Comparison of ENCODE assay signal across 9 mouse cellular contexts in the genomic region with DNA sequence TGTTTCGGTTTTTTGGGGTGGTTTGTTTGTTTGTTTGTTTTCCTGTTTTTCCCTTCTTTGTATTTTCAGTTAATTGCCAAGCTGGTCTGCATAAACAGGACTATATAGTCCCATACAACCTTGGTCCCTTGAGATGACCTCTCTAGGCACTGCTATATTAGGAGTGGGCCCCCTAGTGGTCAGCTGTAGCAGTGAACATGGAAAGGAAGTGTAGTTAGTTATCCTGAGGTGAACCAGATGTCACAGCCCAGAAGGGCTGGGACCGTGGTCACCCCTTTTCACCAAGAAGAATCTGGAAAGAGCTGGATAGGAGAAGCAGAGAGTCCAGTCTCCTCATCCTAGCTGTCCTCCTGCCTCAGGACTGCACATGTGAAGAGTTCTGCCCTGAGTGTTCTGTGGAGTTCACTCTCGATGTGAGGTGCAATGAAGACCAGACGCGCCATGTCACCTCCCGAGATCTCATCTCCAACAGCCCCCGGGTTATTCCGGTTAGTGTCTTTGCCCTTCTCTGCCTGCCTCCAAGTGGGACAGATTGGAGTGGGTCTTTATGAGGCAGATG. TPM values are rescaled to one million over a fixed set of nuclear protein-coding genes. Genes with fewer than 3 reads are reported as not detected.
DNase-seq lines count a peak whose midpoint lies in the region; ATAC-seq and TF ChIP-seq lines count a peak whose summit lies in the region.
"Had no signal": no experiment of that assay in that cellular context is flagged by ENCODE, and none has a peak within 500 bp of the region (broad histone marks: within the 10 kb centered on the region; RNA-seq: fewer than 3 reads in every experiment).

No protein-coding gene starts in this region.

- H3K27ac ChIP-seq in hindbrain, embryonic 14.5 days: no peak overlapping the region
- H3K27ac ChIP-seq in hindbrain, embryonic 13.5 days: no peak overlapping the region
- no peak overlapping the region for H3K27ac ChIP-seq in CH12.LX (ENCODE audit: insufficient read depth, low read depth)
- no peak overlapping the region for H3K27ac ChIP-seq in bone marrow, adult 2 months (ENCODE audit: control insufficient read depth, insufficient read depth, low read depth, low read length, poor library complexity)
- H3K27ac ChIP-seq: embryonic facial prominence, embryonic 15.5 days had no signal

- peak; percentile 84 to 89 for TF ChIP-seq CTCF in CH12.LX (conservative IDR thresholded peaks at IDR 0.05 in 1 of 2, IDR thresholded peaks at IDR 0.05 in 1 of 2; ENCODE audit: low read depth in 2 of 2, low read length in 2 of 2)
- TF ChIP-seq CTCF in bone marrow, adult 2 months (IDR thresholded peaks at IDR 0.05; ENCODE audit: control insufficient read depth, insufficient read depth, low read length): peak; percentile 43; the same call in 1 of the 2 replicates

- no peaks in the 10 kb centered on the region for H3K9me3 ChIP-seq in hindbrain, embryonic 14.5 days (ENCODE audit: control insufficient read depth, low read length)
- H3K9me3 ChIP-seq in hindbrain, embryonic 13.5 days: no peaks in the 10 kb centered on the region
- no peaks in the 10 kb centered on the region for H3K9me3 ChIP-seq in CH12.LX (replicated peaks; ENCODE audit: low read length)
- H3K9me3 ChIP-seq: embryonic facial prominence, embryonic 15.5 days had no signal

- no peak overlapping the region for H3K4me3 ChIP-seq in hindbrain, embryonic 14.5 days (replicated peaks; ENCODE audit: low read length)
- no peak overlapping the region for H3K4me3 ChIP-seq in hindbrain, embryonic 13.5 days
- H3K4me3 ChIP-seq in CH12.LX (replicated peaks in 1 of 3; ENCODE audit: low read depth in 2 of 3, low read length in 2 of 3, poor library complexity in 1 of 3): no peak overlapping the region
- H3K4me3 ChIP-seq in bone marrow, adult 2 months (replicated peaks; ENCODE audit: control insufficient read depth, low read depth, low read length): no peak overlapping the region
- H3K4me3 ChIP-seq: embryonic facial prominence, embryonic 15.5 days had no signal

- dilution Hi-C loops in CH12.LX (cut with MboI; ENCODE audit: extremely low pct_ligation_motif_present, extremely low pct_unique_long_range_greater_than_20kb, low sequenced_read_pairs): no loop called here

- peaks cover 28% of the 10 kb centered on the region for H3K79me2 ChIP-seq in CH12.LX (replicated peaks; ENCODE audit: control insufficient read depth, extremely low read depth, insufficient read depth, poor library complexity, severe bottlenecking)

- TF ChIP-seq EP300 in CH12.LX (IDR thresholded peaks at IDR 0.05; ENCODE audit: low read length): no peak

- no peak for TF ChIP-seq POLR2A in CH12.LX (IDR thresholded peaks at IDR 0.05; ENCODE audit: low read depth, low read length)
- TF ChIP-seq POLR2A in bone marrow, adult 2 months (IDR thresholded peaks at IDR 0.05; ENCODE audit: borderline replicate concordance, control insufficient read depth, low read depth, low read length): no peak

- H3K27me3 ChIP-seq in hindbrain, embryonic 14.5 days (ENCODE audit: control insufficient read depth, insufficient read depth, low read length): no peaks in the 10 kb centered on the region
- no peaks in the 10 kb centered on the region for H3K27me3 ChIP-seq in hindbrain, embryonic 13.5 days
- no peaks in the 10 kb centered on the region for H3K27me3 ChIP-seq in CH12.LX (replicated peaks)
- H3K27me3 ChIP-seq: embryonic facial prominence, embryonic 15.5 days had no signal

- peak; percentile 61 for DNase-seq in hindbrain, embryonic 14.5 days (ENCODE audit: low spot score)
- DNase-seq in CH12.LX (ENCODE audit: extremely low read depth) (peak; percentile 67), liver (peak; percentile 82)
- peak; percentile 86 for DNase-seq in retina, embryonic 14.5 days (ENCODE audit: low spot score)

- 78% methylated on average over 8 of the region's 8 CpGs for WGBS in hindbrain, embryonic 14.5 days
- 82% methylated on average over 8 of the region's 8 CpGs for WGBS in hindbrain, embryonic 13.5 days
- 69% methylated on average over 8 of the region's 8 CpGs for WGBS in bone marrow, adult 2 months

- in situ Hi-C loops in CH12.LX (cut with MboI; ENCODE audit: low pct_ligation_motif_present, low pct_unique_long_range_greater_than_20kb, low sequenced_read_pairs): no loop called here

- peaks cover 64% of the 10 kb centered on the region for H3K36me3 ChIP-seq in hindbrain, embryonic 14.5 days (replicated peaks; ENCODE audit: control insufficient read depth, insufficient read depth)
- H3K36me3 ChIP-seq in hindbrain, embryonic 13.5 days: peaks cover 58% of the 10 kb centered on the region
- H3K36me3 ChIP-seq in CH12.LX (replicated peaks in 1 of 2; ENCODE audit: control insufficient read depth in 1 of 2, insufficient read depth in 1 of 2, low read length in 1 of 2): peaks cover 54 to 72% of the 10 kb centered on the region in 2 experiments

- H3K9ac ChIP-seq in hindbrain, embryonic 14.5 days: no peak overlapping the region
- no peak overlapping the region for H3K9ac ChIP-seq in hindbrain, embryonic 13.5 days
- H3K9ac ChIP-seq in CH12.LX (ENCODE audit: insufficient read depth, low read depth): no peak overlapping the region
- H3K9ac ChIP-seq: embryonic facial prominence, embryonic 15.5 days had no signal

- peaks cover 14% of the 10 kb centered on the region for H3K4me1 ChIP-seq in hindbrain, embryonic 14.5 days (replicated peaks; ENCODE audit: control insufficient read depth, insufficient read depth, low read length)
- H3K4me1 ChIP-seq in hindbrain, embryonic 13.5 days (replicated peaks): peaks cover 22% of the 10 kb centered on the region
- peaks cover 6 to 25% of the 10 kb centered on the region in 2 experiments for H3K4me1 ChIP-seq in CH12.LX (ENCODE audit: control insufficient read depth in 1 of 2, insufficient read depth in 2 of 2)
- H3K4me1 ChIP-seq in bone marrow, adult 2 months (ENCODE audit: control insufficient read depth, insufficient read depth, low read length): no peaks in the 10 kb centered on the region

- no peak overlapping the region for H3K4me2 ChIP-seq in hindbrain, embryonic 14.5 days (replicated peaks)
- no peak overlapping the region for H3K4me2 ChIP-seq in hindbrain, embryonic 13.5 days
- H3K4me2 ChIP-seq in CH12.LX (ENCODE audit: insufficient read depth, low read depth, poor library complexity, severe bottlenecking): no peak overlapping the region
- H3K4me2 ChIP-seq: embryonic facial prominence, embryonic 15.5 days had no signal

- ATAC-seq in hindbrain, embryonic 14.5 days (ENCODE audit: low FRiP score): no peak
- ATAC-seq in hindbrain, embryonic 13.5 days (ENCODE audit: low FRiP score): no peak
- ATAC-seq in granulocyte monocyte progenitor cell, adult 5-6 weeks (replicated peaks; ENCODE audit: poor library complexity, severe bottlenecking): peak; percentile 55
- no peak for ATAC-seq in frontal cortex, adult (ENCODE audit: low TSS enrichment)

- TF ChIP-seq RAD21 in CH12.LX (IDR thresholded peaks at IDR 0.05; ENCODE audit: low read depth, low read length): peak; percentile 7

RNA-seq across cellular contexts. Expression of a gene that starts 4.2 kb away (rescaled TPM):
- 111 TPM in 2 replicates for polyA plus RNA-seq in hindbrain, embryonic 14.5 days (2014; fragmentation: Nextera tagmentation; extraction: Ambion mirVana)
- 119 and 136 TPM in 2 replicates for polyA plus RNA-seq in hindbrain, embryonic 13.5 days (2015; fragmentation: Nextera tagmentation; extraction: Ambion mirVana)
- total RNA-seq in CH12.LX (2012; rRNA removed): 93.2 and 102 TPM in 2 replicates
- total RNA-seq in CH12.LX (2014; rRNA removed): 120 and 130 TPM in 2 replicates
- polyA plus RNA-seq in CH12.LX (2012; ENCODE audit: insufficient read length, low read depth): 134 and 141 TPM in 2 replicates
- 33.6 and 37.9 TPM in 2 replicates for polyA plus RNA-seq in bone marrow, adult 2 months (2011; ENCODE audit: insufficient read depth, insufficient read length, low replicate concordance, missing spikeins)
- 57.6 and 75.3 TPM in 2 replicates for total RNA-seq in granulocyte monocyte progenitor cell, adult 5-6 weeks (2014; fragmentation: Nextera tagmentation)
- total RNA-seq in granulocyte monocyte progenitor cell, adult 5-6 weeks (2017): 55.6 and 74.5 TPM in 2 replicates

RNA-seq across cellular contexts. Expression of a gene that starts 14.7 kb away (rescaled TPM):
- polyA plus RNA-seq in hindbrain, embryonic 14.5 days (2014; fragmentation: Nextera tagmentation; extraction: Ambion mirVana): 65.2 and 68.7 TPM in 2 replicates
- 58.0 and 59.0 TPM in 2 replicates for polyA plus RNA-seq in hindbrain, embryonic 13.5 days (2015; fragmentation: Nextera tagmentation; extraction: Ambion mirVana)
- total RNA-seq in CH12.LX (2012; rRNA removed) (1.8 and 2.3 TPM in 2 replicates), CH12.LX (2014; rRNA removed) (1.6 and 2.3 TPM in 2 replicates)
- 1.7 and 1.9 TPM in 2 replicates for polyA plus RNA-seq in CH12.LX (2012; ENCODE audit: insufficient read length, low read depth)
- 3.0 and 5.6 TPM in 2 replicates for polyA plus RNA-seq in bone marrow, adult 2 months (2011; ENCODE audit: insufficient read depth, insufficient read length, low replicate concordance, missing spikeins)
- not detected in 2 replicates for total RNA-seq in granulocyte monocyte progenitor cell, adult 5-6 weeks (2014; fragmentation: Nextera tagmentation)
- 0.13 and 0.62 TPM in 2 replicates for total RNA-seq in granulocyte monocyte progenitor cell, adult 5-6 weeks (2017)

RNA-seq across cellular contexts. Expression of a gene that starts 23.3 kb away (rescaled TPM):
- 151 and 171 TPM in 2 replicates for polyA plus RNA-seq in hindbrain, embryonic 14.5 days (2014; fragmentation: Nextera tagmentation; extraction: Ambion mirVana)
- polyA plus RNA-seq in hindbrain, embryonic 13.5 days (2015; fragmentation: Nextera tagmentation; extraction: Ambion mirVana): 197 and 202 TPM in 2 replicates
- total RNA-seq in CH12.LX (2012; rRNA removed) (83.1 and 99.8 TPM in 2 replicates), CH12.LX (2014; rRNA removed) (89.4 and 97.1 TPM in 2 replicates)
- 139 and 189 TPM in 2 replicates for polyA plus RNA-seq in CH12.LX (2012; ENCODE audit: insufficient read length, low read depth)
- polyA plus RNA-seq in bone marrow, adult 2 months (2011; ENCODE audit: insufficient read depth, insufficient read length, low replicate concordance, missing spikeins): 36.7 and 38.1 TPM in 2 replicates
- 45.7 and 48.0 TPM in 2 replicates for total RNA-seq in granulocyte monocyte progenitor cell, adult 5-6 weeks (2014; fragmentation: Nextera tagmentation)
- 46.1 and 72.3 TPM in 2 replicates for total RNA-seq in granulocyte monocyte progenitor cell, adult 5-6 weeks (2017)

RNA-seq across cellular contexts. Expression of a gene that starts 23.3 kb away (rescaled TPM):
- 59.1 and 59.8 TPM in 2 replicates for polyA plus RNA-seq in hindbrain, embryonic 14.5 days (2014; fragmentation: Nextera tagmentation; extraction: Ambion mirVana)
- polyA plus RNA-seq in hindbrain, embryonic 13.5 days (2015; fragmentation: Nextera tagmentation; extraction: Ambion mirVana): 55.4 and 59.1 TPM in 2 replicates
- 68.5 and 82.2 TPM in 2 replicates for total RNA-seq in CH12.LX (2012; rRNA removed)
- 44.2 and 48.5 TPM in 2 replicates for total RNA-seq in CH12.LX (2014; rRNA removed)
- 68.8 and 97.0 TPM in 2 replicates for polyA plus RNA-seq in CH12.LX (2012; ENCODE audit: insufficient read length, low read depth)
- polyA plus RNA-seq in bone marrow, adult 2 months (2011; ENCODE audit: insufficient read depth, insufficient read length, low replicate concordance, missing spikeins): 21.8 and 35.8 TPM in 2 replicates
- total RNA-seq in granulocyte monocyte progenitor cell, adult 5-6 weeks (2014; fragmentation: Nextera tagmentation): 49.5 and 54.4 TPM in 2 replicates
- total RNA-seq in granulocyte monocyte progenitor cell, adult 5-6 weeks (2017): 46.6 and 57.4 TPM in 2 replicates

RNA-seq across cellular contexts. Expression of a gene that starts 51.2 kb away (rescaled TPM):
- polyA plus RNA-seq in hindbrain, embryonic 14.5 days (2014; fragmentation: Nextera tagmentation; extraction: Ambion mirVana): 0.46 and 1.3 TPM in 2 replicates
- 0.43 TPM in 1 of 2 replicates, not detected in the other for polyA plus RNA-seq in hindbrain, embryonic 13.5 days (2015; fragmentation: Nextera tagmentation; extraction: Ambion mirVana)
- 2.1 and 2.2 TPM in 2 replicates for total RNA-seq in CH12.LX (2012; rRNA removed)
- 2.5 and 2.6 TPM in 2 replicates for total RNA-seq in CH12.LX (2014; rRNA removed)
- 1.3 and 2.5 TPM in 2 replicates for polyA plus RNA-seq in CH12.LX (2012; ENCODE audit: insufficient read length, low read depth)
- not detected in 2 replicates for polyA plus RNA-seq in bone marrow, adult 2 months (2011; ENCODE audit: insufficient read depth, insufficient read length, low replicate concordance, missing spikeins)
- total RNA-seq in granulocyte monocyte progenitor cell, adult 5-6 weeks (2014; fragmentation: Nextera tagmentation): not detected in 2 replicates
- not detected in 2 replicates for total RNA-seq in granulocyte monocyte progenitor cell, adult 5-6 weeks (2017)
- polyA plus RNA-seq: embryonic facial prominence, embryonic 15.5 days had no signal
